In the genomic region with DNA sequence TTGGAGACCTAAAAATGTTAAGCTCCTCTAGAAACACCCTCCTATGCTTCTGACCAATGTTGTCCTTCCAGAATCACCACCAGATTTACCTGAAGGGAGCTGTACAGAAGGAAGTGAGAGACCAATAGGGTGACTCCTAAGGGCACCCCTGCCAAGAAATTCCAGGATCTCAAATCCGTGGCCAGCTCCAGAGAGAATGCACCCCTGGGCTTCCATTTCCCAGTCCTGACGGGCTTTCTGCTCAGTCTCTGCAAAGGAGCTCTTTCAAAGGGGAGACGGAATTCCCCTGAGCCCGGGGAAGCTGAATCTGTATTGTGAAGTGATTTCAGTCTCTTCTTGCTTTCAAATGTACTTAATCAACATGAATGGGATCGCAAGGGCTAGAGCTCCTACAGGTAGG, we compare ENCODE assay signal across 13 mouse cellular contexts. TPM values are rescaled to one million over a fixed set of nuclear protein-coding genes. Genes with fewer than 3 reads are reported as not detected.
"Had no signal": no experiment of that assay in that cellular context is flagged by ENCODE, and none has a peak within 500 bp of the region (broad histone marks: within the 10 kb centered on the region; RNA-seq: fewer than 3 reads in every experiment).

No protein-coding gene starts in this region.

- H3K27me3 ChIP-seq: kidney, embryonic 15.5 days; neural tube, embryonic 13.5 days had no signal

- H3K4me2 ChIP-seq: kidney, embryonic 15.5 days; limb, embryonic 13.5 days; neural tube, embryonic 13.5 days had no signal

- DNase-seq: kidney, adult 2 months; kidney, postnatal 14 days; left cerebral cortex, postnatal 4 days; lung, adult 18-20 months; right cerebral cortex, postnatal 14 days; thymus, postnatal 4 days had no signal

- H3K4me3 ChIP-seq: kidney, embryonic 15.5 days; limb, embryonic 13.5 days; neural tube, embryonic 13.5 days had no signal

- H3K36me3 ChIP-seq: kidney, embryonic 15.5 days; limb, embryonic 13.5 days; neural tube, embryonic 13.5 days had no signal

- H3K9me3 ChIP-seq: kidney, embryonic 15.5 days; limb, embryonic 13.5 days; neural tube, embryonic 13.5 days had no signal

- H3K9ac ChIP-seq: kidney, embryonic 15.5 days; limb, embryonic 13.5 days; liver, embryonic 14.5 days; neural tube, embryonic 13.5 days had no signal

- H3K27ac ChIP-seq: kidney, embryonic 15.5 days; limb, embryonic 13.5 days; liver, embryonic 14.5 days; neural tube, embryonic 13.5 days; stomach, postnatal 0 days had no signal

RNA-seq across cellular contexts. Expression of a gene that starts 43.4 kb away (rescaled TPM):
- total RNA-seq: megakaryocyte-erythroid progenitor cell, adult 5-6 weeks; monocyte, adult 5-6 weeks had no signal
